Mouse (Mus musculus) frontal cortex, adult 2 months (tissue): ENCODE measurements around the gene Ywhag. TPM values are rescaled to one million over a fixed set of nuclear protein-coding genes. Genes with fewer than 3 reads are reported as not detected.

ENCODE experiments used
- DNase-seq, 2 experiments: peaks; one replicate each; pipeline ENCODE4 v3.0.0; 2022; ENCODE audit warnings: low spot score in 1 of 2; ENCODE audit errors: extremely low spot score in 1 of 2
- polyA plus RNA-seq: library from polyadenylated mRNA; depleted of rRNA; stranded (reverse); fragments of >200 nt; gene quantifications from 2 replicates; pipeline ENCODE4 v1.2.3, GENCODE M21; 2012; rRNA removed

Ywhag gene
- polyA plus RNA-seq, result 528 and 551 TPM in 2 replicates

DNA sequence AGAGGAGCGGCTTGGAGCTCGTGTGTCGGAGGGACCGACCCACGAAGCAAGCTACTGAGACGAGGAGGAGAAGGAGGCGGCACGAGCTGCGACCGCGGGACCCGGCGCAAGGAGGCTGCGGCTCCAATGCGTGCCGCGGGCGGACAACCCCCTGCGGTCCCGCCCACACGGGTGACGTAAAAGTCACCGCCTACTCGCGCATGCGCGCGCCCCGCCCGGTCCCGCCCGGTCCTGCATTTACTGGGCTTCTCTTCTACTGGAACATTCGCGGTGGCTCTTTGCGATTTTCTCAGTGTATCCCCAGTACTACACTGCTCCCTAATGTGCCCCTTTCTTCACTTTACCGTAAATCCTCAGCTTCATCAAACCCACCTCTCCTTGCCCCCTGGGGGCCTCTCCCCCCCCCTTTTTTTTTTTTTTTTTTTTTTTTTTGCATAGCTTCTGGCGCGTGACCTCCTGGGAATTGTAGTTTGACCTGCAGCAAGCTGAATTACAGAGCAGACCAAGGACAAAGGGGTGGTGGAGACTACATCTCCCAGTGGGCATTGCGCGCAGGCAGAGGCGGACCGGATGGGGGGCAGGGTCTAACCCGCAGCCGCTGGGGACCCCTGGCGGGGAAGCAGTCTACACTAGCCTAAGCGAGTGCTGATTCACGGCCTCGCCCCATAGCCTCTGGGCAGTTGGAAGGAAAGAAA is at the start of gene Ywhag:
TSS of gene Ywhag (minus strand) at position 136 of the 695 bp plus-strand sequence.
- peak; percentile 94 to 98 for DNase-seq

DNA sequence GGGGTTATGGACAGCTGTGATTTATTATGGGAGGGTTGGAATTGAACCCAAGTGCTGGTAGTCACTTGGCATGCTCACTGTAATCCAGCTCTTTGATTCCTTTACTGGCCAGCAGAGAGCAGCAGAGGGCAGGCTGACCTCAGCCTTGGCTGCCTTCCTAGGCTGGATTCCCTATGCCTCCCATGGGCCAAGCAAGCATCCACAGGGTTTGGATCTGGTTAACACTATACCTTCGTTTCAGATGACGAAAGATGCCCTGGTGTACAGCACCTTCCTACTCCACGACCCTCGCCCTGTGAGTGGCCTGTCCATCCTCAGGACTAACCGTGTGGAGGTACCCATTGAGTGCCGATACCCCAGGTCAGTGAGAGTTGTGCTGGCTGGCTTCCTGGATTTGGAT is 48.0 kb upstream of the Ywhag start:
- DNase-seq, result peak in 1 of 2 experiments; percentile 52

DNA sequence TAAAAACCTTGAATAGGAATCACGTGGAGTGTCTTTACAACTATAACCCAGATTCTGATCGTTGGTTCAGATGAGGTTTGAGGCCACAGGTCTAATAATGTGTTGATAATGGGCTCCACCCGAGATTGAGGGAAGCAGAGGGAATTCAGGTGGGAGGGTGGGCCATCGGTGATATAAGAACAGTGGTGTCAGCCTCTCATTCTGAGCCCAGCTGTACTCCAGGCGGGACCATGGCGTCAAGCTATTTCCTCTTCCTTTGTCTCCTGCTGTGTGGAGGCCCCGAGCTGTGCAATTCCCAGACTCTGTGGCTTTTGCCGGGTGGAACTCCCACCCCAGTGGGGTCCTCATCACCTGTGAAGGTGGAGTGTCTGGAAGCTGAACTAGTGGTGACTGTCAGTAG is 45.5 kb upstream of the Ywhag start, which contains the start of gene Zp3:
TSS of gene Zp3 (plus strand) at position 196 of the 400 bp plus-strand sequence.
- no peak for DNase-seq

DNA sequence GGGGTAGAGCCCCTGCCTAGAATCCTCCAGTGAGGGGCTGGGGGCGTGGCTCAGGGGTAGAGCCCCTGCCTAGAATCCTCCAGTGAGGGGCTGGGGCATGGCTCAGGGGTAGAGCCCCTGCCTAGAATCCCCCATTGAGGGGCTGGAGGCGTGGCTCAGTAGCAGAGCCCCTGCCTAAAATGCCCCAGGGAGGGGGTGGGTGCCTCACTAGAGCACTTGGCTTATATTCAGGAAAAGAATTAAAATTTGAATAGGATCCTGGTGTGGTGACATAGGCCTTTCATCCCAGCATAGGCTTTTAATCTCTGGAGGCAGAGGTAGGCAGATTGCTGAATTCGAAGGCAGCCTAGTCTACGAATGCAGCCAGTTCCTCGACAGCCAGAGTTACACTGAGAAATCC is 45.0 kb upstream of the Ywhag start:
- DNase-seq, result no peak

DNA sequence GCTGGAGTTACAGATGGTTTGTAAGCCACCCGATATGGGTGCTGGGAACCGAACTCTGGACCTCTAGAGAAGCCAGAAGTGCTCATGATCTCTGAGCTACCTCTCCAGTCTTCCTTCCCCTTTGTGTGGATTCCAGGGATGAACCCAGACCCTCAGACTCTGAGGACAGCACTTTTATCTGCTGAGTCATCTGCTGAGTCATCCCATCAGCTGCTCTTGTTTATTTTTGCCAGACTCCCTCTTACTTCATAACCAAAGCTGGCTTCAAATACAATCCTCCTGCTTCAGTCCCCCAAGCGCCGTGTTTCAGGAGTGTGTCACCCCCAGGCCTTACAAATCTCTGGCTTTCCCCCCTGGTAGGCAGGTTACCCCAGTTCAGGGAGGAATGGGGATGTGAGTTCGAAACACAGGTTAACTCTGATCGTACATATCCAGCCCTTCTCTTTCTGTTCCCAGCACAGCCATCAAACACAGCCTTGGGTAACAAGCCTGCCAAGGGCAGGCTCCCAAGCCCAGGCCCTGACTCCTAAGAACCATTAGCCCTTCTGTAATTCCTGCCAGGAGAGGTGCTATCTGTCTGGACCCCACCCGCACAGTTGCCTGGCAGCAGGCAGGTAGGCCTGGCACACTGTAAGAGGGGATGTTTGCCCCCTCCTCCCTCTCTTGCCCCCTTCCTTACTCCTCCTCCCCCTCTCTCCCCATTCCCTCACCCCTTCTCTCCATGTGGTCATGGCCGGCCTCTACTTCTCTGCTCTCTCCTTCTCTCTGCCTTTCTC is 41.7 kb upstream of the Ywhag start:
- no peak for DNase-seq

DNA sequence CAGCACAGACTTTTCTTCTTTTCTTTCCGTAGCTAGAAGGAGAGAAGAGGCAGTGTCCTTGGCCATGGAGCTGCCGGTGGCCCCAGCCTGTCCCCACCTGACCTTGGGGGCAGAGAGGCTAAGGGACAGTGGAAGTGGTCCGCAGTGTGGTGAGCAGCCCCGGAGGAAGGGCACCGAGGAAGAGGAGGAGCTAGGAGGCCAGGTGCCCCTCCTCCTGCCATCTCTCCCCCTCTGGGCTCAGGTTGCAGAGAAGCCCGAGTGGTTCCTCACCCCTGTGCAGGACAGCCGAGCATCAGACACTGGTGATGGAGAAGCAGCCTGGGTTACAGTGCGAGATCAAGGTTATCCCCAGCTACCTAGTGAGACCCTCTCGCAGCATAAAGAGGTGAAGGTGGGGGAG is 39.9 kb upstream of the Ywhag start, which contains the start of gene Ssc4d:
TSS of gene Ssc4d (minus strand) at position 167 of the 400 bp plus-strand sequence.
- DNase-seq, result no peak

DNA sequence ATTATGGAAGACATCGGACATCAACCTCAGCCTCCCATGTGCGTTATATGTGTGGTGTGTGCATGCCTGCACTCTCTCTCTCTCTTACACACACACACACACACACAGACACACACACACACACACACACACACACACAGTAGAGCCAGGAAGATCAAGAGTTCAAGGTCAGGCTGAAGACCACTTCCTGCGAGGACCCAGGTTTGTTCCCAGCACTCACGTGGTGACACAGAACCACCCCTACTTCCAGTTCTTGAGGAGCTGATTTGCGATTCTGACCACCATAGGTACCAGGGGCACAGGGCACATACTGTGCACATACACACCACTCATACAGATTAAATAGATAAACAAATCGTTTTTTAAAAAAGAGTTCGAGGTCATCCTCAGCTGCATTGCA is 37.5 kb upstream of the Ywhag start:
- DNase-seq, result no peak

DNA sequence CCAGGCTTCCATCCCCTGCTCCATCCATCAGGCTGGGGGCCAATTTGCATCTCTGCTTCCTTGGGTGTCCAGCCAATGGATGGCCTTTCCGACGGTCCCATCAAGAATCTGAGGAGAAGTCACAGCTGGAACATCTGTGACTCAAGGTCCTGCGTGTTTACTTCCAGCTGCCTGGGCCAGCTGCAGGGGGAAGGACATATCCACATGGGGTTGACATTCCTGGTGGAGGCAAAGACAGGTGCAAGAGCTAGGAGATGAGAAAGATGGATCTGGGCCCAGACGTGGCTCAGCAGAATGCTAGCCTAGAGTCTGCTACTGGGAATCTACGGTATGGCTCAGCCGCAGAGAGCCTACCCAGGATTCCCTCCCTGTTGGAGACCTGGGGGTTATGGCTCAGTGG is 35.8 kb upstream of the Ywhag start:
- no peak for DNase-seq

DNA sequence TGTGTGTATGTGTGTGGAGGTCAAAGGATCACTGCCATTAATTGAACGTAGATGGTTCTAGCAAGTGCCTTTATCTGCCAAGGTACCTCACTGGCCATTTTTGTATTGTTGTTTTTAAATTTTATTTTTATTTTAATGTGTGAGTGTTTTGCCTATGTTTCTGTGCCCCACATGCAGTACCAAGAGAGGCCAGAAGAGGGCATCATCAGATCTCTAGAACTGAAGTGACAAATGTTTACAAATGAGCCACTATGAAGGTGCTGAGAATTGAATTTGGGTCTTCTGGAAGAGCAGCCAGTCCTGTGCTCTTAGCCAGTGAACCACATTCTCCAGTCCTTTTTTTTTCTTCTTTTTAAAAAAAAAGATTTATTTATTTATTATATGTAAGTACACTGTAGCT is 34.4 kb upstream of the Ywhag start:
- peak in 1 of 2 experiments; percentile 64 for DNase-seq

DNA sequence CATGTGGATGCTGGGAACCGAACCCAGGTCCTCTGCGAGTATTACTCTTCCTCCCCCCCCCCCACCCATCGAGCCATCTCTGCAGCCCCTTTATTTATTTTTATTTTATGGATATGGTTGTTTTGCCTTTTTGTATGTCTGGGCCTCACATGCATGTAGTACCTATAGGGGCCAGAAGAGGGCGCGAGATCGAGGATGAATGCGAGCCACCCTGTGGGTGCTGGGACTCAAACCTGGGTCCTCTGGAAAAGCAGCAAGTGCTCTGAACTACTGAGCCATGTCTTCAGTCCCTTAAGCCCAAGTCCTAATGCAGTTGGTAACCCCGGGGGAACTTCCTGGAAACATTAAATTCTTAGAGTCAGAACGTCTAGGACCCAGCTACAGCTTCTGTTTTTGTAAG is 32.5 kb upstream of the Ywhag start:
- DNase-seq, result no peak

DNA sequence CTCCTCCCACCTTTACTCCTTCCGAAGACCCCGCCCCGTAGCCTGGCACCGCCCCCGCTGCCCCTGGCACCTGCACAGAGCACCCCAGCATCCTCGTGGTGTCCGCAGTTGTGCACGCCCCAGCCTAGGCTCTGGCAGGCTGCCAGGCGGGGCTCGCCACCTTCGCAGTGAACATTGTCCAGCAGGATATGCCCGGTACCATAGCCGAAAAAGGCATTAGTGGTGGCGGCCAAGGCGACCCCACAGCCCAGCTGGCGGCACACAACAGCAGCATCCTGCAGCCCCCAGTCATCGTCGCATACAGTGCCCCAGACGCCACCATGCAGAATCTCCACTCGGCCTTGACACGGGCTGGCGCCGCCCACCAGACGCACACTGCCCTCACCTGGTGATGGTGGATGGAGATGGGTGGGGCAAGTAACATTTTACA is 31.1 kb upstream of the Ywhag start:
- DNase-seq, result no peak

DNA sequence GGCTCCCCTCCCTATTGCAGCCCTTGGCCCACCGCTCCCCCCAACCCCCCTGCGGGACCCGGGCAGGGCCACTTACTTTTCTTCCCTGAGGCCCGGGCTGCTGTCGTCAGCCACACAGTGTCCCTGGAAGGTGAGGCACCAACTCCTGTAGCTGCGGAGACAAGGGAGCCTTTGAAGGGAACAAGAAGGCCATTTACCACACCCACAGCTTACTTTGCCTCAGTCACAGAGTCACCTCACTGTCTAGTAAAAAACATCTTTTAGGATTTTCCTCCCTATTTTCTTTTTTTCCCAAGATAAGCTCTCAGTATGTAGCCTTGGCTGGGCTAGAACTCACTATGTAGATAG is 28.8 kb upstream of the Ywhag start:
- no peak for DNase-seq

DNA sequence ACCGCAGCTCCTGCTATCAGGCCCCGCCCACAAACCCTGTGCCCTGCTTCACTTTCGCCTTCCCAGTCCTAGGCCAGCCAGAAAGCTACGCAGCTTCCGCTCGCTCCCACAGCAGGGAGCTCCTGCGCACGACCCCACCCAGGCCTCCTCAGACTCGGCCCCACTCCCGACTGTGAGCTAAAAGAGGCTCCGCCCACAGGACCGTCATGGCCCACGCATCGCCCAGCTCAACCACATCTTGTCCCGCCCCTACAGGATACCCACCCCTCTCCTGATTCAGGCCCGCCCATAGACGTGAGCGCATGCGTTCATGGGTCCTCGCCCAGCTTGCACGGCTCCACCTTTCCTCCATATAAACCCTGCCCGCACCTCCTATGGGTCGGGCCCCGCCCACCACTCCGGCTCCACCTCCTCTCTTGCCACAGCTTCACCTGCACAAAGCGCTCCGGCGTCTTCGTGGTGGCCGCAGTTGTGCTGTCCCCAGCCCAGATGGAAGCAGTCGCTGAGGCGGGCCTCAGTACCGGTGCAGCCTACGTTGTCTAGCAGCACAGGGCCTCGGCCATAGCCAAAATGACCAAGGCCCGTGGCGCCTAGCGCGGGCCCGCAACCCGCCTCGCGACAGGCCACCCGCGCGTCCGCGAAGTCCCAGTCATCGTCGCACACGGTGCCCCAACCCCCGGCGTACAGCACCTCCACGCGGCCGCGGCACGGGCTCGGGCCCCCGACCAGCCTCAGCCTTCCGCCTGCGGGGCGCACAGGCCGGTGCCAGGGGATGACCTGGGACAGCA is 28.3 kb upstream of the Ywhag start:
- peak; percentile 97 for DNase-seq

DNA sequence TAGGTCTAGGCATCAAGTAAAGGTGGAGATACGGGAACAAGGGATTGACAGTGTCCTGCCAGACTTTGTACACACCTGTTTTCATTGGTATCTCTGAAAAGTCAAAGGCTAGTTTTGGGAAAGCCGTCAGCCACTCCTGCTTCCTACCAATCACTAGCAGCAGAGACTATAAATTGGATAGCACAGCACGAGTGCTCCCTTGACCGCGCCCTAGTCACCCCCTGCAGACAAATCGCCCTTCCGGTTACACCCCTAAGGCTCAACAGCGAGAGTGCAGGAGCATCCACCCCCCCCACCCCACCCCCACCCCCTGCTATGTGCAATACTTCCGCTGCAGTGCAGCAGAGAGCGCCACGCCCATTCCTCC is 27.7 kb upstream of the Ywhag start:
- no peak for DNase-seq

DNA sequence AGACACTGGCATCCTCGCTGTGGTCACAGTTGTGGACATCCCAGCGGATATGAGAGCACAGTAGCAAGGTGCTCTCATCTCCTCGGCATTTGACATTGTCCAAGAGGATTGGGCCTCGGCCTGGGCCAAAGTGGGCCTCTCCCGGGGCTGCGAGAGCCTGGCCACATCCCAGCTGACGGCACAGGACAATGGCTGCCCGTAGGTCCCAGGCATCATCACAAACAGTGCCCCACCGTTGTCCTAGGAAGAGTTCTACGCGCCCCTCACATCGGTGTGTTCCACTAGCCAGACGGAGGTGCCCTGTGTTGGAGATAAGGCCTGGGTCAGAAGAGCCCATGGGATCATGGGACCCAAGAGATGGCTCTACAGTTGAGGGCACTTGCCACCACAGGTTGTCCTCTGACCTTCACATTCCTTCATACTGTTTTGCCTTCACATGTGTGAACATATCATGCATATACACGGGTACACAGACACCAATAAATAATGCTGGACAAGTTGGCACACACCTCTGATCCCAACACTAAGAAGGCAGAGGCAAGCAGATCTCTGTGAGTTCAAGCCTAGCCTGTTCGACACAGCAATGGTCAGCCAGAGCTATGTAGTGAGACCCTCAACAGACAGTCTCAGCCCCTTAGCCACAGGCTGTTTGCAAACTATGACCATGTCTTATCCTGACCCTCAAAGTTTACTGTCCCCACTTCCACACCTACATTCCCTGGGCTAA is 26.7 kb upstream of the Ywhag start:
- no peak for DNase-seq

DNA sequence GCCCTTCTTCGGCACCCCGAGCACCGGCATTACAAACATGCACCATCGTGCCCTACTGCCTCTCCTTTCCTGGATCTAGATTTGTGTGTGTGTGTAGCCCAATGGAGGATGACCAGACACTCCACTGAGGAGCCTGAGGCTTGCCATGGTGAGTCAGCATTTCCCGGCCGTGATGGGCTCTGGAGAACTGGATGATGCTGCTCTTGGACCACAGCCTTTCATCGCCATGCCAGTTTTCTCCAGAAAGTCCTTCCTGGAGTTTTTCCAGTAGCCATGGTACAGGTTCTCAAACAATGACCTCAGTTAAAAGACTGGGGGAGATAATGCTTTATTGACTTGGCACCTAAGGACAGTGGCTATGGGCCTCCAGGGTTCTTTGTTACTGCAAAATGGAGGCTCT is 25.5 kb upstream of the Ywhag start:
- DNase-seq, result no peak

DNA sequence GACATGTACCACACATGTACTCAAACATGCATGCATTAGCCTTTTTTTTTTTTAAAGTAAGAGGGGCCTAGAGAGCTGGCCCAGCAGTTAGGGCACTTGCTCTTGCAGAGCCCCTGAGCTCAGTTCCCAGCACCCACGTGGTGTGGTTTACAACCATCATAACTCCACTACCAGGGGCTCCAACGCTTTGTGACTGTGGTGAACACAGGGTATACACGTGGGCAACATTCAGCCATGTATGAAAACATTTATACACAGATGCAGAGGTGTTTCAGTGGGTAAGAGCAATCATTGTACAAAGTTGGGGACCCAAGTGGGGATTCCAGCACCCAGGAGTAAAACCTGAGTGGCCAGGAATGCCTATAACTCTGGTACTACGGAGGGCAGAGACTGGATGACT is 24.0 kb upstream of the Ywhag start:
- DNase-seq, result no peak

DNA sequence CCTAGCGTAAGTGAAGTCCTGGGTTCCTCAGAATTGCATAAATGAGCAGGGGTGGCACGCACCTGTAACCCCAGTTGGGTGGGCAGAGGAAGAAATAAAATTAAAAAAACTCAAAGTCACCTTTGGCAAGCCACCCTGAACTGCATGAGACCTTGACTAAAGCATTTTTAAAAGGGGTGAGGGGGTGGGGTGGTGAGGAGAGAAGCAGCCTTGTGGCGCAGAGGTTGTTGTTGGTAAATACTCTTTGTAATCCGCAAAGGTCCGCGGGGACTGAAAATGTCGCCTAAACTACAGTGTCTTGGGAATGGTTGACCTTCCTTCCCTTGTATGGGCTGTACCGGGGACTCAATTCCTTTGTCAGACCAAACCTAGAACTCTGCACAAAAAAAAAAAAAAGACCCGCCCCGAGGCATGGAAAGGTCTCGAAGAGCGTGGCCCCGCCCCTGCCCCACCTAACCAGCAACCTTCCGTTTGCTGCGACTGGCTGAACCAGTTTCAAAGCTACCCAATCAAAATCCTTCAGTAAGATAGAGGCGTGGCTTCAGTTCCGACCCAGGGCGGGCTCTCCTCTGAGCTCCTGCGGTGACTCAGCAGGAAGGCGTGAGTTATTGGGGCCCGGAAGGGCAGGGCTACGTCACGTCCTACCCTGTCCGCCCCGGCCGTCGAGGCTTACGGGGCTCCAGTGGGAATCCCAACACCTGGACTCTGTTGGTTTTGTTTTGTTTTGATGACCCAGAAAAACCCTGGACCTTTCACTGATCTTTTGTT is 23.0 kb upstream of the Ywhag start:
- DNase-seq, result peak; percentile 95 to 96

DNA sequence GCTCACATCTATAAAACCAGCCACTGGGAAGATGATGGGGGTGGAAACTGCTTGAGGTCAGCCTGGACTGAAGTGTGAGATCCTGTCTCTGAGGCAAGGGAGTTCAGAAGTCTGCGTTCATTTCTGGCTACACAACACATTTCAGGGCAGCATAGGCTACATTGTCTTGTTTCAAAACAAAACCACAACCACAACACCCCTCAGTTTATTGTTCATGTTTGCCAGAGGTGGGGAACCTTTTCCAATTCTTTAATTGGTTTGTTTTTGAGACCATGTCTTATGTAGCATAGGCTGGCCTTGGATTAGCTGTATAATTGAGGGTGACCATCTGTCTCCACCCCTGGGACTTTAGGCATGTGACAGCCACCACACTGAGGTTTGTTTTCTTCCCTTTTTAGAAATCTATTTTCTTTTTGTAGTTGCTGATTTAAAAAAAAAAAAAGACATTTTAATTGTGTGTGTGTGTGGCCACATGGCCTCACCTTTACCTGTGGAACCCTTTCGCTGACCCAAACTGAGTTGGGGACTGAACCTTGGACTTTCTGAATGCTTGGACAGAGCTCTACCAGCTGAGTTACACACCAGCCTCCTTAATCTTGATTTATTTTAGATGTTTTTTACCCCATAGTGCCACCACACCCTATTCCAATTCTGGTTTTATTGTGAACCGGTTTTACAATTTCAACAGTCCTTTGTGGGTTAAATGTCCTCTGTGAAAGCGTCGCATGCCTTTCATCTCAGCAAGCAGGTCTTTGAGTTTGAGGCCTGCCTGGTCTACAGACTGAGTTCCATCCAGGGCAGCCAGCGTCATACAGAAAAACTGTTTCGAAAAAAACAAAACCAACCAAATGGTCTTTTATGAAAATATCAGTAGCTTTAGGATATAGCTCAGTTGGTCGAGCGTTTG is 22.1 kb upstream of the Ywhag start:
- DNase-seq, result no peak
